Mouse (Mus musculus) limb, embryonic 14.5 days (tissue): ENCODE results near the gene Olfr920. TPM values are rescaled to one million over a fixed set of nuclear protein-coding genes. Genes with fewer than 3 reads are reported as not detected.

Experiments
- ATAC-seq: fragments of 200-750 bp; cut with Nextera tagmentation; 2 replicates; pipeline ENCODE4 v1.8.0; 2017; ENCODE audit warnings: low read depth, moderate number of reproducible peaks, moderate TSS enrichment; ENCODE audit not compliant: low FRiP score
- DNase-seq: peaks from one replicate; pipeline ENCODE4 v3.0.0-alpha.2; 2015; ENCODE audit warnings: low spot score
- H3K27ac ChIP-seq: fragments of 300-500 bp; sonication (generic); replicated peaks from 2 replicates; pipeline ENCODE4 v1.5.1; 2014; ENCODE audit warnings: low read depth, mild to moderate bottlenecking, low read length, moderate library complexity, mixed read lengths
- H3K27me3 ChIP-seq: fragments of 300-500 bp; sonication (generic); 2 replicates; pipeline ENCODE4 v1.6.1; 2014; ENCODE audit warnings: low read length, mixed read lengths; ENCODE audit not compliant: control insufficient read depth, insufficient read depth
- H3K36me3 ChIP-seq: fragments of 300-500 bp; sonication (generic); 2 replicates; pipeline ENCODE4 v1.6.1; 2014; ENCODE audit warnings: mild to moderate bottlenecking, low read length, moderate library complexity, mixed read lengths; ENCODE audit not compliant: control insufficient read depth, insufficient read depth
- H3K4me1 ChIP-seq: fragments of 300-500 bp; sonication (generic); 2 replicates; pipeline ENCODE4 v1.6.1; 2014; ENCODE audit warnings: antibody characterized with exemption, low read length, mixed read lengths; ENCODE audit not compliant: control insufficient read depth, insufficient read depth
- H3K4me2 ChIP-seq: fragments of 300-500 bp; sonication (generic); replicated peaks from 2 replicates; pipeline ENCODE4 v1.6.1; 2014; ENCODE audit warnings: low read depth, mild to moderate bottlenecking, low read length, moderate library complexity; ENCODE audit not compliant: severe bottlenecking
- H3K4me3 ChIP-seq: fragments of 300-500 bp; sonication (generic); replicated peaks from 2 replicates; pipeline ENCODE4 v1.5.1; 2014; ENCODE audit warnings: low read length
- H3K9ac ChIP-seq: fragments of 300-500 bp; sonication (generic); 2 replicates; pipeline ENCODE4 v1.6.1; 2014; ENCODE audit warnings: mild to moderate bottlenecking, low read depth, low read length, moderate library complexity; ENCODE audit not compliant: severe bottlenecking
- H3K9me3 ChIP-seq: fragments of 300-500 bp; sonication (generic); 2 replicates; pipeline ENCODE4 v1.6.1; 2016; ENCODE audit warnings: low read length; ENCODE audit not compliant: control insufficient read depth
- POLR2A ChIP-seq: fragments of 200-500 bp; IDR thresholded peaks from 2 replicates; pipeline ENCODE4 v1.8.0; 2012; ENCODE audit warnings: inconsistent platforms, mild to moderate bottlenecking, moderate library complexity, borderline replicate concordance; ENCODE audit not compliant: insufficient read depth, insufficient read length; ENCODE audit errors: extremely low read depth
- WGBS: fragments of 180-500 bp; shearing (Covaris S2); extraction: QIAGEN DNeasy Blood & Tissue Kit; methylation state at CpG from one replicate; pipeline ENCODE4 v1.1.7; 2014; 5-methylcytosine and 5-hydroxymethylcytosine counted together
- polyA plus RNA-seq, 2 experiments: library from polyadenylated mRNA; depleted of rRNA in 1 of 2; stranded (reverse) in 1 of 2; unstranded in 1 of 2; fragments of >200 nt; fragmentation: Nextera tagmentation in 1 of 2; extraction: Ambion mirVana in 1 of 2; gene quantifications; 2 replicates each; pipeline versions ENCODE4 v1.2.1 to v1.2.3; 2012 to 2014

Olfr920 gene
- polyA plus RNA-seq (2012; rRNA removed) = 0.09 and 0.10 TPM in 2 replicates
- 0.03 and 0.07 TPM in 2 replicates for polyA plus RNA-seq (2014; fragmentation: Nextera tagmentation; extraction: Ambion mirVana)

- no peaks in the 10 kb centered on the region for H3K36me3 ChIP-seq
- TF ChIP-seq POLR2A = no peak
- no peaks in the 10 kb centered on the region for H3K27me3 ChIP-seq
- H3K27ac ChIP-seq = no peak within 1 kb of the TSS
- ATAC-seq = no peak
- no peak within 1 kb of the TSS for H3K9ac ChIP-seq
- no peak within 1 kb of the TSS for H3K4me2 ChIP-seq
- no peak within 1 kb of the TSS for H3K4me3 ChIP-seq
- H3K9me3 ChIP-seq = no peaks in the 10 kb centered on the region
- no peaks in the 10 kb centered on the region for H3K4me1 ChIP-seq
- DNase-seq = no peak
- WGBS = 91% methylated on average over 1 of the region's 1 CpGs
These were observed at the start of gene Olfr920 for GRCm38 (mm10) chr9:38751999-38752398. Olfr920 (plus strand) TSS chr9:38752299.

- Histone ChIP-seq H3K27me3 (no peaks in the 10 kb centered on the region), H3K4me3 (peak within 1 kb of the TSS; percentile 56), H3K27ac (peak within 1 kb of the TSS; percentile 71), H3K4me2 (peak within 1 kb of the TSS; percentile 70), H3K36me3 (peaks cover 3% of the 10 kb centered on the region), H3K4me1 (0 out of 2 replicates have a peak, but pooled peaks cover 6% of the 10 kb centered on the region), H3K9me3 (no peaks in the 10 kb centered on the region), H3K9ac (peak within 1 kb of the TSS; percentile 67)
- 1% methylated on average over 4 of the region's 4 CpGs for whole genome bisulfite sequencing
- no peak for TF ChIP-seq POLR2A
- DNase-seq (peak; percentile 77), ATAC-seq (peak; percentile 85)
These were observed 34.0 kb upstream of the Olfr920 start, which contains the start of gene Vwa5a for GRCm38 (mm10) chr9:38718102-38718501. Vwa5a (plus strand) TSS chr9:38718268.

- H3K4me3 ChIP-seq = peak overlapping the region; percentile 56
- no peaks in the 10 kb centered on the region for H3K9me3 ChIP-seq
- no peak for TF ChIP-seq POLR2A
- 0 out of 2 replicates have a peak overlapping the region, but pooled peaks have one; percentile 71 for H3K27ac ChIP-seq
- peak; percentile 45; the same call in 1 of the 2 replicates for ATAC-seq
- H3K4me2 ChIP-seq = peak overlapping the region; percentile 70
- peaks cover 11% of the 10 kb centered on the region for H3K36me3 ChIP-seq
- 3% methylated on average over 3 of the region's 3 CpGs for WGBS
- H3K9ac ChIP-seq = peak overlapping the region; percentile 67
- H3K27me3 ChIP-seq = no peaks in the 10 kb centered on the region
- DNase-seq = peak; percentile 42
- H3K4me1 ChIP-seq = 0 out of 2 replicates have a peak, but pooled peaks cover 6% of the 10 kb centered on the region
These were observed 33.1 kb upstream of the Olfr920 start for GRCm38 (mm10) chr9:38718927-38719441.

GRCm38 (mm10) chr9:38724044-38724443 is 28.1 kb upstream of the Olfr920 start:
- Histone ChIP-seq H3K9ac (no peak overlapping the region), H3K4me3 (no peak overlapping the region), H3K4me2 (no peak overlapping the region), H3K4me1 (0 out of 2 replicates have a peak, but pooled peaks cover 6% of the 10 kb centered on the region), H3K9me3 (no peaks in the 10 kb centered on the region), H3K36me3 (peaks cover 18% of the 10 kb centered on the region), H3K27me3 (no peaks in the 10 kb centered on the region), H3K27ac (no peak overlapping the region)
- ATAC-seq (no peak), DNase-seq (no peak)
- no peak for TF ChIP-seq POLR2A
- WGBS = 96% methylated on average over 1 of the region's 1 CpGs

- WGBS = 75% methylated on average over 3 of the region's 3 CpGs
- TF ChIP-seq POLR2A = no peak
- H3K4me1 ChIP-seq = no peaks in the 10 kb centered on the region
- H3K27me3 ChIP-seq = no peaks in the 10 kb centered on the region
- no peak overlapping the region for H3K4me3 ChIP-seq
- peaks cover 13% of the 10 kb centered on the region for H3K36me3 ChIP-seq
- no peak overlapping the region for H3K4me2 ChIP-seq
- no peak for ATAC-seq
- H3K27ac ChIP-seq = no peak overlapping the region
- no peaks in the 10 kb centered on the region for H3K9me3 ChIP-seq
- H3K9ac ChIP-seq = no peak overlapping the region
- no peak for DNase-seq
These were observed 23.9 kb upstream of the Olfr920 start for GRCm38 (mm10) chr9:38728218-38728617.
